Mouse (Mus musculus) ES-CJ7 (cell line): ENCODE measurements around the gene Spata17.
A peak's percentile ranks its signal among the peaks of the same experiment; 100 is the strongest.

Experiments
- DNase-seq: peaks from one replicate; pipeline ENCODE4 v3.0.0; 2011; ENCODE audit warnings: low read depth, low spot score

Gene Spata17

DNA sequence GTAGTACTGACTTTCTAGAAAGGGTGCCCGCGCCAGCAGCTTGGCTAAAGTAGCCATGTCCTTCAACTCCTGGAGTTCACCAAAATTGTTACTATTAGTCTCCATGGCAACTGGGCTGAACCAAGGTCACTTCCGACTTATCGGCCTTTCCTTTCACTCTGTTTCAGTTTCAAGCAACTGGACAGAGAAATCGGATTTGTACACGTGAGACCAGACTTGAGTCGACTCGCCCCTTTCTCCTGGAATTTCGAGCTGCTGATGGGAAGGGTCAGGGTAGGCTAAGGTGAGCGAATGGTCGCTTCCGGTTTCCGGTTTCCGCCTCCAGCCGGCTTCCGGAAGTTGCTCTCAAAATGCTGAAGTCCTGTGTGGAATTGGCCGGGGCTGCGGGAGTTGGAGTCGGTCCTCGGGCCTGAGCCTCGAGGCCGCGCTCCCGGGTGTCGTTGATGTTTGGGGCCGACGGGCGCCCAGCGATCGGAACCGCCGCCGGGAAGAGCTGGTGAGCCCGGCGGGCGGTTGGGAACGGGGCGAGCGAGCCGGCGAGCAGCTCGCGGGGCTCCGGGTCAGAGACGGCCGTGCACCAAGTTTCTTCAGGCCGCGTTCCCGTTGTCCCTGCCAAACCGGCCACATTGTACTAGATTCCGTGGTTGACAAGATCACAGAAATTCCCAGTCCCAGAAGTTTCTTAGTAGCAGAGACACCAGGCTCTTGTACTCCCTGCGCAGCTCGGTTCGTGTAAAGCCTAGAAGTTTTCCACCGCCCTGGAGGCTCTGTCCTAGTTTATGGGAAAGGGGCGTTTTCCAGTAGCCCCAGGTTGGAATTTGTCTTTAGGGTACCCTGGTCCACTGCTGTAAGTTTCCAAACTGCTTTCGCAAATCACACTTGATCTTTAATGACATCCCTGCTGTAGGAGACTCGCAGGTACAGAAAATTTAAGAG is at the start of gene Spata17, which contains the start of gene Gpatch2:
Gene Spata17, minus strand, starts transcription at position 285 of the 936 bp plus-strand sequence.
Gene Gpatch2, plus strand, starts transcription at position 328 of the 936 bp plus-strand sequence.
- peak; percentile 91 for DNase-seq

DNA sequence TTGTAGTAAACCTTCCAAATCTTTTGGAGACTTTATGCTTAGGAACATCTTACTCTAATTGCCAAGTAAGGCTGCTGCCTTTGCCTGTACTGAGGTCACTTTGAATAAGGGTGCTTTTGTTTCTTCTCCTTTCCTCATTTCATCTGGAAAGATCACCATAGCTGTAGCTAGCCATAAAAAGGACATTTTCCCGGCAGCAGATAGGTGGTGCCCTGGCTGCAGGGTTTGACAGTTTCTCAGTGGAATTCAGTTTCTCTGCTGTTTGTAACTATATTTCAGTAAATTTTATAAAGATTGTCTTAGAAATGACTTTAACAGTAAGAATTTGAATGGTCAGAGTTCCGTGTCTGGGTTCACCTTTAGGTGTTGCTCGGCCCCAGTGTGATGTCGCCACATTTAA is 43.5 kb upstream of the Spata17 start:
- DNase-seq: no peak

DNA sequence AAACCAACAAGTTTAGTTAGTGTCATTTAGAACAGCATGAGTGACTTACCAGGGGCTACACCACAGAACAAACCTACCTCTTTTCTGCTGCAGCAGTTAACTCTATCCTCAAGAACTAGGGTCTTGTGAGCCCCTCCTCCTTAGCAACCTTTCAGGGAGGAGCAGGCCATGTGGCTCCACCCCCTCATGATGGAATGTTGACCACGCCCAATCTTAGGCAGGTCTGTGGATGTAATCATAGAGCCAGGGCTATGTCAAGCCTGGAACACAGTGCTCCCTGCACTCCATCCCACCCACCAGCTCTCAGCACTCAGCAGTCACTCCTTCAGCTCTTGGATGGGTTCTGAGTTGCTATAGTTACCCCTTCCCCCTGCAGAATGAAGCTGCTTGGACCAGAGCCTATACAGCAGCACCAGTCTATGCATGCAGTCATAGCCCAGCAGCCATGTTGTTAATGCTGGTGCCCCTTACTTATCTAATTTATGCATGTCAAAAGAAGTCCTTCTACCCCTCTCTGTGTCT is 35.5 kb upstream of the Spata17 start:
- peak; percentile 57 for DNase-seq

DNA sequence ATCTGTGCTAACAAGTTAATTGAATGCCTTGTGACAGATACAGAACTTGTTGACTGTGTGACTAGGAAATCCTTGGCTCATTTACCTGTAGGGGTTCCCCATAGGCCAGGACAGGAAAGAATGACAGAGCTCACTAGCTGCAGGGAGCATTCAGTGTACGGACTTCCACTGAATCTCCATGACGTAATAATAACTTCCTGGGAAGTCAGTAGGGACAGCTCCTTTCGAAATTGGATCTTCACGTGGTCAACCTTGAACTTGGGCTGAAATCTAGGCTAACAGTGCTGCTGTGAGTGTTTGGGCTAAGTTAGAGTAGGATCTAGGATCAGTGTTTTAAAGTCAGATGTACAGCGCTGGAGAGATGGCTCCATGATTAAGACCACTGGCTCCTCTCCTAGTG is 29.5 kb upstream of the Spata17 start:
- DNase-seq: no peak

DNA sequence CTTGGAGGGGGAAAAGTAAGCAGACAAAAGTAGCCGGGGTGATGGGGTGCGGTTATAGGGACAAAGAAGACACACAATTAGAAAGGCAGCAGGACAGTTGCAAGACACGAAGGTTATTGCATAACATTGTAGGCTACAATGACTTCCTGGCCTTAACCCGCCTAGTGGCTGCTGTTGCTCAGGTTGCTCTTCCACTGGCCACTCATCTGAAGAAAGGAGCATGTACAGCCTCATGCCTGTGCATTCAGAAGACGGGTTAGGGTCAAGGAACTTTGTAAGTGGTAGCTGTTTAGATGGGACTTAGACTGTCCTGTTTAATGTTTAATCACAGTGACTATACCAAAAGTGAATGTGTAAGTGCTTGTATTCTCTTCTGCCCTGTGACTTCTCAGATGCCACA is 26.1 kb upstream of the Spata17 start:
- no peak for DNase-seq

DNA sequence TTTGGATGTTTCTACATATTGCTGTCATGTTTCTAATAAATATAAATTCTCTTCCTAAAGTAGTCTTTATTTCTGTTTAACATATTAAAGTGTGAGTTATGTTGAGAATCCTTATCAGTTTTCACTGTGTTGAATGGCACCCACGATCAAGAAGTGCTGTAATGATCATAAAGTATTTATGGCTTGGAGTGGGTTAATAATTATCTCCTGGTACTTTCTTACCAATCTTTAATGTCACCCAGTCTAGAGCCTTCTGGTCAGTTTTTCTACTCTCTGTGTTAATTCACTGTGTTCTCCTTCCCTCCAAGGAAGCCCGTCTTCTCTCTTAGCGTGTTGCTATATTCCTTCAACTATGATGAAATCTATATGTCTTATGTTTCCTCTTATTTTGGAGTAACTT is 25.0 kb upstream of the Spata17 start:
- DNase-seq: no peak

DNA sequence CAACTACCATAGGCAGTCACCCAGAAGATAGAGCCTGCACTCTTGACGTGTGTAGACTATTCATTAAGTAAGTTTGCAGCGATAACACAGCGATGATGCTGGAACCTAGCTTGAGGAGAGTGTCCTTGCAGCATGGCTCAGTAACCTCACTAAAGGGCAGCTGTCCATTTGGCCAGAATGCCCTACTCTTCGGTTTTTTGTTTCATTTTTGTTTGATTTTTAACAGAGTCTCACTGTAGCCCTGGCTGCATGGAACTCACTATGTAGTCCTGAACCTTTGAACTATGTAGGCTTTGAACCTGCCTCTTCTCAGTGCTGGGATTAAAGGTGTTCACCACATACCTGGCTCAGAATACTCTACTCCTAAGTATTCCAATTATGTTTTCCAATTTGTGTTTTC is 22.8 kb upstream of the Spata17 start:
- DNase-seq: no peak

DNA sequence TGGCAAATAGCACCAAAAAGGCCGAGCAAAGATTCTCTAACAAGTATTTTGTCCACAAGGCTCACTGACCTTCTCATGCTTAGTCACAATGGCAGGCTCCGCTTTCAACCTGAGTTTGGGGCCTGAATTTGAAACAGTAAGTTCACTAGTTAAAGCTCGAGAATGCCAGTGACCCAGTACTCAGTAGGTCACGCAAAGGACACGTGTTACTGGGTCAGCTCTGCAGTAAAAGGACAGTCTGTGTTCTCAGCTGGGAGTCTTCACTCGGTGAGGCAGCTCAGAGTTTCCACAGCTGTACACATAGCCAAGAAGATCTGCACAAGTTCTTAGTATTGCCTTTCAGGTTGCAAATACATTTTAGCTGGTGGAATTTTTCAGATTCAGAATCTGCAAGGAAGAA is 21.0 kb upstream of the Spata17 start:
- DNase-seq: no peak

DNA sequence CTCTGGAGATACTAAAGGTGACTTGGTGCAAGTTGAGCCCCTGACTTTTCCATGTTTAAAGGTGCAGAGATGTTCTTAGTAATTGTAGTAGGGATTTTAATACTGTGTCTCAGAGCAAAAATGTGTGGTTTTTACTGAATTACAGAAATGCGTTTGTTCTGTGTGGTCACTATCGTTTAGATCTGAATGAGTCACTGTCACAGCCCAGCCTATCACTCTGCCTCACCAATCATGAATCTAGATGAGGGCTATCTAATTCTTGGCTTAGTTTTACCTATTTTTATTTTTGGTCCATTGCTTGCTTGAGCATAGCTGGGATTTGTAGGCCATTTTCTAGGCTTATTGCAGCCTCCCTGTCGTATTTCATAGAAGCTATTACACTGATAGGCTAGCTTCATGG is 19.9 kb upstream of the Spata17 start:
- DNase-seq: no peak

DNA sequence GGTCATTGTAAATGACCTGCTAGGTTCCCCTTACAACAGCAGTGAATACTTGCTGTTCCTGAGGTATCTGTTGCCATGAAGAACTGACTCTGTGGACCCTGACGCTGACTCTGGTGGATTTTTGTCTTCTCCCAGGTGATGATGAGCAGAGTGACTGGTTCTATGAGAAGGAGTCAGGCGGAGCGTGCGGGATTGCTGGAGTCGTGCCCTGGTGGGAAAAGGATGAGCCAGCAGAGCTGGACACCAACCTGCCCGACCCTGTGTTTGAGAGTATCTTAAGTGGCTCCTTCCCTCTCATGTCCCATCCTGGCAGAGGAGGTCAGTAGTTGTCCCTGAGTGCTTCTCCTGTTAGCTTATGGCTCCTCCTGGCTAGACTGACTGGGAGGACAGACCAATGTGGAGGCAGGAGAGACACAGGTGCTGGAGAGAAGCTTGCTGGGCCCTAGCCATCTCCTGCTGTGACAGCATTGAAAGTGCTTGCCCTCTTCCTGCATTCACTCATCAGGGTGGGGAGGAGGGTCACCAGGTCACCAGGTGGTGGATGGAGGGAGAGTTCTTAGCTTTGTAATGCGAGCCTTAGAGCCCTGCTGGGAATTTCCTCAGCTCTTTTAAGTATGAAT is 17.8 kb upstream of the Spata17 start:
- peak; percentile 59 for DNase-seq

DNA sequence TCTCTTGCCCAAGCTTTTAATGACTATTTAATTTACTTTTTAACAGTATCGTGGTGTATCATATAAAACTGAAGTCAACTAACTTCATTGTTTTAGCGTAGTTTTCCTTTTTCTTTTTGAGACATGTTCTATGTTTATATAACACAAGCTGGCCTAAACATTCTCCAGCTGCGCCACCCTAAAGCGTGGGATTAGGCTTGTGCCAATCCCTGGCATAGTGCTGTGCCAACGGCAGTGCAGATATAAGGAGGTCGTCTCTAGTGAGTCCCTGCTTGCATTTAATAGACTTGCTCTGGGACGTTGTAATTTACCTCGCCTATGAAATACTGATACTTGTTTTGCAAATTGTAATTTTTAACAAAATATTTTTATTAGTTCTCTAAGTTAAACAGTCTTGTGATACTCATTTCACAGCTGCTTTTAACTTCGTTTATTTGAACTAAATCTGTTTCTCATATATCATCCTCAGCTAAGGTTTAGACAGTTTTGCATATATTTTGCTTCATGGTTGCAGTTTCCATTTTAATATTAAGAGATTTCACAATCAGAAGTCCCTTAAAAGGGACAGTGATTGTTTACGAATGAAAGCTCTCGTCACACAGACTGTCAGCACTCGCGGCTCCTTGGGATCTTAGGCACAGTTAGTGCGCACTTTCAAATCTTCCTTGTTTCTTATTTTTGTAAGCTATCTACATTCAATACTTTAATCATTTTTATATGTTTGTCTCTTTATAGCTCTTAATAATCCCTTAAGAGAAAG is 17.1 kb upstream of the Spata17 start:
- DNase-seq: no peak

DNA sequence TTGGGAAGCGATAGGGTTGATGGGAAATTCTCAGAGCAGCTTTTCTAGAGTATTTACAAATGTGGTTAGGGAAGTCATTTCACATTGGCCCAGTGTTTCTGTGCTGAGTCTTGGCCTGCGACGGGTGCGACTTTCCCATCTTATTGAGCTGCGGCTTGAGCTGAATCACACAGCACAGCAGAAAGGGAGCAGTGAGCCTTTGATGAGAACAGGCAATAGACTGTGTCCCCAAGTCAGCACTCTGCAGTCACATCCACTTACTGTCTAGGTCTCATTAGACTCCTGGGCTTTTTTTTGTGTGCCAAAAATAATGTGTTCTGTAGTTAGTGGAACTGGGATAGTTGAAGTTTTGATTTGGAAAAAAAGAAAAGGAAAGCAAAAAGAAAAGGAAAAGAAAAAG is 15.0 kb upstream of the Spata17 start:
- DNase-seq: no peak

DNA sequence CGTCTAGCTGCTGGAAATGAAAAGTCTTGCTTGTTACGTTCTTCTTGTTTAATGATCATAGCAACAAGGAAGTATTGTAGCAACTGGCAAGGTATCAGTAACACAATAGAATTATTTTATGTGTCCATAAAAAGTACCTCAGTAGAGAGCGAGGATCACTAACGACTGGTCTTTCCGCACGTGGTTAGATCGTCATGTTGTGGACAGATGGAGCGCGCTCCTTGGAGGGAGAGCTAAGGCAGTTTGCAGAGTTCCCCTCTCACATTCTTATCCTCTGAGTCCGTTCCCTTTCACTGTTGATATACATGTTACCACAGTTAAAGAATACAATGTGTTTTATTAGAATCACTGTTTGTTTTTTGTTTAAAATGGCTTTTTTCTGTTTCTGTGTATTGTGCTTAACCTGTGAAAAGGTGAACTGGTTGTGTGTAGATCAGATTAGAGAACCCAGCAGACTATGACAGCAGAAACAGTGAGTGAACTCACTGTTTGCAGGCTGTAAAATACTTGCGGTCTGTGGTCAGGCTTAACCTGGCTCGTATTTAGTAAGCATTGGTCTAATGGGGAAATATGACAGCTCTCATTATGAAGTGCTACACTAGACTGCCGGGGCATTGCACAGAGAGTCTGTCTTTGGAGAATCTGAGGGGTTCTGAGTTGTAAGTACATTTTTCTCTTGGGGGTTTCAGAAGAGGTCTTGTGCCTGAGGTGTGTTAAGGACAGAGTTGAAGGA is 13.3 kb upstream of the Spata17 start:
- no peak for DNase-seq

DNA sequence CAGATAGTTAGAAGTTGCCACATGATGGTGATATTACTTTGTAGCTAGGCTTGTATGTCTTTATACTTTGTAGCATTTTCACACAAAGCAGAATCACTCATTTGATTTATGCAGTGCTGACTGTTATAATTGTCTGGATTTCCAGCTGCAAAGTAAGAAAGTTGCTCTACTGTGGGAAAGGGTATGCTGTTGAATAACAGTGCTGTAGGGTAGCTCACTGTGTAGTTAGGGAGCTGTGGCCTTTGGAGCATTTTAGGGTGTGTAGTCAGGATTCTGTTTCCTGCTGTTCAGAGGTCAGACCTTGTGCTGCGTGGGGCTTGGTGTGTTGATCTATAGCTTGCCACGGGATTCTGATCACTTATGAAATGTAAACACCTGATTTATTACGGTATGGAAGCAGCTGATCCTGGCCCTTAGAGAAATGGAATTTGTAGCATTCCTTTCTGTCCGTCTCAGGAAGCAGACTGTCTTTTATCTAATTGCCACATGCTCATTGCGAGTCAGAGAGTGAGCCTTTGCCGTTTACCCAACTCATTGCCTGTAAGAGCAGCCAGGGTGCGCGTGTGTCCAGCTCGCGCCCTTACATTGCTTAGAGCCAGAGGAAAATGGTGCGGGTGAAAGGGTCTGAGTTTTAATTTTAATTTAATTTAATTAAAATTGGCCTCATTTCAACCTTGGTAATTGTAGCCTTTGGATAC is 11.2 kb upstream of the Spata17 start:
- DNase-seq: no peak

DNA sequence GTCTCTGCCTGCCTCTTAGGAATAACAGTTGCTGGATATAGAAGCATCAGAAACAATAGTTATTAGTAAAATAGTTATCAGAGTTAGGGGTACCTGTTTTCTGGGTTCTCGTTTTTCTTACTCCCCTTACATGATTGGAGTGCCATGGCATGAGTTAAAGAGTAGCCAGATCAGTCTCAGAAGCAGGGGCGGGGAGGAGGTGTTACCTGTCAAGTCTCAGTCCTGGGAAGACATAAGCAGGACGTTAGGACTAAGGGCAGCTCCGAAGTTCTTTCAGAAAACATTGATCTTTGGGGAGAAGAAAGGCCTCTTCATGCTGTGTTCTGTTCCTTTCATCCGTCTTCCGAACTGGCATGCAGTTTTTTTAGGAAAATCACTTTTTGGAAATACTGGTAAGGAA is 5.5 kb upstream of the Spata17 start:
- no peak for DNase-seq

DNA sequence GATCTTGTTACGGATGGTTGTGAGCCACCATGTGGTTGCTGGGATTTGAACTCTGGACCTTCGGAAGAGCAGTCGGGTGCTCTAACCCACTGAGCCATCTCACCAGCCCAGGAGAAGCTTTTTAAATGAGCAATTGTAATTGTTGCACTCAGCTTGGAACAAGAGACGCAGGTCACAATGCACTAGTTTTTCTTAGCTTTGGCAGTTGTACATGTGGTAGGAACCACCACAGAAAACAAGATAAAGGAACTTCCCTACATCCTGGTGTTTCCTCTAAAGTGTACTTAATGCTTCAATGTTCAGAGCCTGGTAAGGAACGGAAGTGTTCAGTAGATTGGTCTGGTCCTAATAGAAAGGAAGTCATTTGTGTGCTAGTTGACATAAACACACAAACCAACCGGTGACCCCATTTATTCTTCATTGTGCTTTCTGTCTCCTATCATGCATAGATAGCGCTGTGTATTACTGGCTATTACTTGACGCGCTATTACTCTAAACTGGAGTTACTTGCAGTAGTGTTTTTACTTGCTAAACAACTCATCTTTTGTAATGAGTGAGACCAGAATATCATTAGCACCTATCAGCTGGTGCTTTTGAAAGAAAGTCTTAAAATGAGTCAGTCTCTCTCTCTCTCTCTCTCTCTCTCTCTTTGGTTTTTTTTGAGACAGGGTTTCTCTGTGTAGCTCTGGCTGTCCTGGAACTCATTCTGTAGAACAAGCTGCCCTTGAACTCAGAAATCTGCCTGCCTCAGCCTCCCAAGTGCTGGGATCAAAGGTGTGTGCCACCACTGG is 1.6 kb upstream of the Spata17 start:
- DNase-seq: no peak

DNA sequence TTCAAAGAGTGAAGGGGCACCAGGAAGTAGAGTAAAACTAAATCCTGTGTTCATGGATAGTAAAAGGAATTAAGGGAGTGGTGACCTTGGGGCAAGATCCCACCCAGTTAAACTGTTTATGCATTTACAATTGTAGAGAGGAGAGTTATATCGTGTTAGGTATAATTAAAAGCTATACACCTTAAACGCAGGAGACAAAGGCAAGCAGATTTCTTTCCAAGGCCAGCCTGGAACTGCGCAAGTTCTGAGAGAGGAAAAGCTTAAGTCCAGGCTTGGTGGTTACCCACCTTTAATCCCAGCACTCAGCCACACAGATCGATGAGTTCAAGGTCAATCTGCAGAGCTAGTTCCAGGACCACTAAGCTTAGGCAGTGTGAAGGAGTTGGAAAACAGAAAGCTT is 4.5 kb downstream of the Spata17 start:
- DNase-seq: peak; percentile 63

DNA sequence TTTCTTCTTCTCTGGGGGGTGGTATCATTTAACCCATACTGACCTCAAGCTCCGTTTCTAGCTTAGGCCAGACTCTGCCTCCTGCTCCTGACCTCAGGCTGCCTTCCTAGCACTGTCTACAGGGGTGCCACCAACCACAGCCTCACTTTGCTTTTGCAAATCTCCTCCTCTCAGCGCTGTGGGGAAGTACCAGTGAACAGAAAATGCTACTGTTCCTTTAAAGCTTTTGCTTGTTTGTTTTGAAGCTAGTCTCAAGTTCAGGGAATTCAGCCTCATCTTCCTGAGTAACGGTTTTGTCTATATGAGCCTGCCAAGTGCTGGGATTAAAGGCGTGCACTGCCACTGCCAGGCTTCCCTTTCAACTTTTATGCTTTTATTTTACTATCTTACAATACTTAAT is 5.8 kb downstream of the Spata17 start:
- DNase-seq: no peak

DNA sequence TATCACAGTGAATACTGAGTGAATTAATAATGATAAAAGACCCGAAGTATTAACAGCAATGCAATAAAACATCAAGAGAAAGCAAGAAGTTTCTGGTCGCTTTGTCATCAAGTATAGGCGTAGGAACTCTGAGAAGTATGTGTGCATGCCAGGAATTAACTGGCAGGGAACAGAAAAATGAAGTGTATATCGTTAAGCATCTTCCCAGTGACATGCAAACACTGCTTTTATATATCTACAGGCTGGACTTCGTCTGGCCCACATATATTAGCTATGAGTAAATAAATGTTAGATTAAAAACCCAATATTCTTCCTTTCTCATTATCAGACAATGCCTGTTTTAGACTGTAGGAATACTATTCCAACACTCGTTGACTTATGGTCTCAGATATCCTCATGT is 9.8 kb downstream of the Spata17 start:
- DNase-seq: no peak

DNA sequence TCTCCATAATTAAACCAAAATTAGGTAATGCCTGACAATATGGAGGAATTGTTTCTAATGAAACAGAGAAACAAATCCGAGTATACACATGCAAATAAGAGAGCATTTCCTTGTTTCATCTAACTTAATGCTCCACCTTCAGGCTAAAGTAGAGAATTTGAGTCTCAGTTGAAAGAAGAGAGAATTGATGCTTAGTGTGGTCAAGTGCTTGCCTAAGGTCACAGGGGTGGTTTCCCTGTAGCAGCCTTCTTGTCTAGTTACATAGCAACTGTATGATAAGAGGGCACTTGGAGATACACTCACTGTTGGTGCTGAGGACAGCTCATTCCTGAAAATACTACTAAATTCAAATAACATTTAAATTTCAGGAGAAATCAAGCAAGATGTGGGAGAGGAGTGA is 36.7 kb downstream of the Spata17 start:
- peak; percentile 70 for DNase-seq
